Mouse (Mus musculus) hindbrain, postnatal 0 days (tissue): ENCODE results near the gene Kcnrg. TPM values are rescaled to one million over a fixed set of nuclear protein-coding genes. Genes with fewer than 3 reads are reported as not detected.
A peak's percentile ranks its signal among the peaks of the same experiment; 100 is the strongest.
"Not testable (repeated sequence)": the region's sequence is repeated elsewhere in the genome, so short reads cannot be mapped to it uniquely, and the experiment has no call there.

Source experiments
- ATAC-seq: fragments of 200-750 bp; cut with Nextera tagmentation; 2 replicates; pipeline ENCODE4 v1.8.0; 2017; ENCODE audit warnings: mild to moderate bottlenecking, moderate TSS enrichment, moderate library complexity
- DNase-seq: peaks from one replicate; pipeline ENCODE4 v3.0.0-alpha.2; 2015; ENCODE audit warnings: low spot score
- H3K27ac ChIP-seq: fragments of 300-500 bp; sonication (generic); 2 replicates; pipeline ENCODE4 v1.5.1; 2014; ENCODE audit warnings: mild to moderate bottlenecking
- H3K27me3 ChIP-seq: fragments of 300-500 bp; sonication (generic); 2 replicates; pipeline ENCODE4 v1.6.1; 2014; ENCODE audit warnings: low read length, mixed read lengths; ENCODE audit not compliant: insufficient read depth
- H3K36me3 ChIP-seq: fragments of 300-500 bp; sonication (generic); 2 replicates; pipeline ENCODE4 v1.6.1; 2014; ENCODE audit warnings: low read length, mixed read lengths; ENCODE audit not compliant: insufficient read depth
- H3K4me1 ChIP-seq: fragments of 300-500 bp; sonication (generic); 2 replicates; pipeline ENCODE4 v1.6.1; 2014; ENCODE audit warnings: antibody characterized with exemption, low read length, mixed read lengths; ENCODE audit not compliant: insufficient read depth
- H3K4me2 ChIP-seq: fragments of 300-500 bp; sonication (generic); 2 replicates; pipeline ENCODE4 v1.6.1; 2014; ENCODE audit warnings: low read depth, mild to moderate bottlenecking, low read length, moderate library complexity, mixed read lengths
- H3K4me3 ChIP-seq: fragments of 300-500 bp; sonication (generic); 2 replicates; pipeline ENCODE4 v1.5.1; 2014; ENCODE audit warnings: low read length
- H3K9ac ChIP-seq: fragments of 300-500 bp; sonication (generic); replicated peaks from 2 replicates; pipeline ENCODE4 v1.6.1; 2014; ENCODE audit warnings: mild to moderate bottlenecking, low read length, moderate library complexity, mixed read lengths
- H3K9me3 ChIP-seq: fragments of 300-500 bp; sonication (generic); 2 replicates; pipeline ENCODE4 v1.6.1; 2016; ENCODE audit warnings: low read length, mixed read lengths
- CTCF ChIP-seq: IDR thresholded peaks from 2 replicates; pipeline ENCODE4 v1.5.1; 2016; ENCODE audit warnings: antibody characterized with exemption, control low read depth, low read depth
- WGBS: fragments of 180-500 bp; shearing (Covaris S2); extraction: QIAGEN DNeasy Blood & Tissue Kit; methylation state at CpG from one replicate; pipeline ENCODE4 v1.1.7; 2014; 5-methylcytosine and 5-hydroxymethylcytosine counted together
- polyA plus RNA-seq: library from polyadenylated mRNA; unstranded; fragments of >200 nt; fragmentation: Nextera tagmentation; extraction: Ambion mirVana; gene quantifications from 2 replicates; pipeline ENCODE4 v1.2.1, GENCODE M21; 2015
- total RNA-seq: library from RNA; depleted of rRNA; stranded (reverse); fragments of >200 nt; gene quantifications from 2 replicates; pipeline ENCODE4 v1.2.3, GENCODE M21; 2014; rRNA removed

Gene Kcnrg
- 1.2 and 2.5 TPM in 2 replicates for total RNA-seq
- polyA plus RNA-seq = 1.5 TPM in 2 replicates

GRCm38 (mm10) chr14:61607157-61607556 is at the start of gene Kcnrg:
TSS of gene Kcnrg (plus strand) at chr14:61607457.
- 86% methylated on average over 3 of the region's 3 CpGs for WGBS
- TF ChIP-seq CTCF = no peak
- Histone ChIP-seq H3K27ac (no peak within 1 kb of the TSS), H3K4me1 (no peaks in the 10 kb centered on the region), H3K9ac (no peak within 1 kb of the TSS), H3K9me3 (no peaks in the 10 kb centered on the region), H3K4me3 (no peak within 1 kb of the TSS), H3K27me3 (no peaks in the 10 kb centered on the region), H3K36me3 (peaks cover 4% of the 10 kb centered on the region; the same call in 1 of the 2 replicates), H3K4me2 (no peak within 1 kb of the TSS)
- ATAC-seq = no peak
- DNase-seq = no peak

- 92% methylated on average over 6 of the region's 6 CpGs for WGBS
- TF ChIP-seq CTCF = no peak
- Histone ChIP-seq H3K4me3 (no peak overlapping the region), H3K4me2 (no peak overlapping the region), H3K9ac (no peak overlapping the region), H3K4me1 (no peaks in the 10 kb centered on the region), H3K27me3 (no peaks in the 10 kb centered on the region), H3K27ac (no peak overlapping the region), H3K36me3 (no peaks in the 10 kb centered on the region), H3K9me3 (0 out of 2 replicates have a peak, but pooled peaks cover 3% of the 10 kb centered on the region)
- DNase-seq (no peak), ATAC-seq (no peak)
Measured at GRCm38 (mm10) chr14:61558901-61559300, 48.4 kb upstream of the Kcnrg start.

GRCm38 (mm10) chr14:61559856-61560255 is 47.4 kb upstream of the Kcnrg start:
- 79% methylated on average over 3 of the region's 3 CpGs for WGBS
- Histone ChIP-seq H3K4me1 (no peaks in the 10 kb centered on the region), H3K9ac (no peak overlapping the region), H3K27me3 (no peaks in the 10 kb centered on the region), H3K4me3 (no peak overlapping the region), H3K9me3 (0 out of 2 replicates have a peak, but pooled peaks cover 3% of the 10 kb centered on the region), H3K4me2 (no peak overlapping the region), H3K36me3 (no peaks in the 10 kb centered on the region), H3K27ac (no peak overlapping the region)
- no peak for TF ChIP-seq CTCF
- DNase-seq (no peak), ATAC-seq (no peak)

GRCm38 (mm10) chr14:61566211-61566610 is 41.0 kb upstream of the Kcnrg start:
- not testable (repeated sequence) for DNase-seq, H3K4me2 ChIP-seq, H3K36me3 ChIP-seq, H3K27me3 ChIP-seq, H3K4me3 ChIP-seq, ATAC-seq, H3K27ac ChIP-seq, H3K4me1 ChIP-seq, H3K9ac ChIP-seq, H3K9me3 ChIP-seq
- 92% methylated on average over 4 of the region's 4 CpGs for WGBS

GRCm38 (mm10) chr14:61569344-61569743 is 37.9 kb upstream of the Kcnrg start:
- ATAC-seq (no peak), DNase-seq (no peak)
- Histone ChIP-seq H3K4me1 (no peaks in the 10 kb centered on the region), H3K27ac (no peak overlapping the region), H3K27me3 (no peaks in the 10 kb centered on the region), H3K9me3 (no peaks in the 10 kb centered on the region), H3K36me3 (no peaks in the 10 kb centered on the region), H3K4me2 (no peak overlapping the region), H3K4me3 (no peak overlapping the region), H3K9ac (no peak overlapping the region)
- TF ChIP-seq CTCF = no peak
- WGBS = 67% methylated on average over 2 of the region's 2 CpGs

GRCm38 (mm10) chr14:61571366-61571765 is 35.9 kb upstream of the Kcnrg start:
- Histone ChIP-seq H3K4me1 (no peaks in the 10 kb centered on the region), H3K9me3 (no peaks in the 10 kb centered on the region), H3K27ac (no peak overlapping the region), H3K4me2 (0 out of 2 replicates have a peak overlapping the region, but pooled peaks have one; percentile 18), H3K4me3 (no peak overlapping the region), H3K36me3 (no peaks in the 10 kb centered on the region), H3K9ac (no peak overlapping the region), H3K27me3 (no peaks in the 10 kb centered on the region)
- DNase-seq (peak; percentile 88), ATAC-seq (no peak)
- TF ChIP-seq CTCF = peak; percentile 90
- 11% methylated on average over 4 of the region's 4 CpGs for WGBS

- Histone ChIP-seq H3K36me3 (no peaks in the 10 kb centered on the region), H3K4me3 (no peak overlapping the region), H3K4me2 (no peak overlapping the region), H3K27me3 (no peaks in the 10 kb centered on the region), H3K9ac (no peak overlapping the region), H3K4me1 (no peaks in the 10 kb centered on the region), H3K9me3 (no peaks in the 10 kb centered on the region), H3K27ac (no peak overlapping the region)
- WGBS = 72% methylated on average over 2 of the region's 2 CpGs
- TF ChIP-seq CTCF = no peak
- DNase-seq (no peak), ATAC-seq (no peak)
Measured at GRCm38 (mm10) chr14:61572131-61572530, 35.1 kb upstream of the Kcnrg start.
